Mouse (Mus musculus) erythroblast, embryonic 14.5 days (primary cell): ENCODE data around the gene Ghrl. TPM values are rescaled to one million over a fixed set of nuclear protein-coding genes. Genes with fewer than 3 reads are reported as not detected.
A peak's percentile ranks its signal among the peaks of the same experiment; 100 is the strongest.

Source experiments
- H3K27me3 ChIP-seq: 2 replicates; pipeline ENCODE4 v1.6.1; 2012; ENCODE audit warnings: inconsistent platforms; ENCODE audit not compliant: control insufficient read depth
- H3K36me3 ChIP-seq: 2 replicates; pipeline ENCODE4 v1.6.1; 2012; ENCODE audit warnings: mild to moderate bottlenecking, inconsistent platforms; ENCODE audit not compliant: control insufficient read depth
- H3K4me1 ChIP-seq: 2 replicates; pipeline ENCODE4 v1.6.1; 2012; ENCODE audit warnings: inconsistent platforms; ENCODE audit not compliant: control insufficient read depth
- H3K4me3 ChIP-seq: replicated peaks from 2 replicates; pipeline ENCODE3; 2012; ENCODE audit warnings: moderate library complexity, mild to moderate bottlenecking, inconsistent platforms
- H3K9me3 ChIP-seq: 2 replicates; pipeline ENCODE4 v1.6.1; 2012; ENCODE audit warnings: low read length, inconsistent platforms, mixed read lengths; ENCODE audit not compliant: control insufficient read depth
- GATA1 ChIP-seq: IDR thresholded peaks from 2 replicates; pipeline ENCODE4 v1.6.1; 2012; ENCODE audit warnings: low read length, inconsistent platforms, mixed read lengths
- TAL1 ChIP-seq: IDR thresholded peaks from 3 replicates; pipeline ENCODE4 v1.6.1; 2012; ENCODE audit warnings: low read length, inconsistent platforms, mixed read lengths
- polyA plus RNA-seq: library from polyadenylated mRNA; stranded (reverse); fragments of >175 nt; gene quantifications from 2 replicates; pipeline ENCODE4 v1.2.3, GENCODE M21; 2012

The Ghrl gene
- polyA plus RNA-seq, 1 experiment: not detected

- Histone ChIP-seq H3K9me3 (no peaks in the 10 kb centered on the region), H3K27me3 (no peaks in the 10 kb centered on the region), H3K36me3 (peaks cover 99% of the 10 kb centered on the region), H3K4me1 (no peaks in the 10 kb centered on the region; the same call in 1 of the 2 replicates), H3K4me3 (no peak overlapping the region)
- TF ChIP-seq GATA1 (no peak), TAL1 (no peak)
Measured at GRCm38 (mm10) chr6:113712718-113713117, 7.0 kb downstream of the Ghrl start.

GRCm38 (mm10) chr6:113697222-113698205 lies 22.2 kb downstream of the Ghrl start:
- H3K9me3 ChIP-seq: no peaks in the 10 kb centered on the region
- H3K36me3 ChIP-seq: peaks cover 78% of the 10 kb centered on the region
- H3K4me1 ChIP-seq: peaks cover 79% of the 10 kb centered on the region
- no peaks in the 10 kb centered on the region for H3K27me3 ChIP-seq
- H3K4me3 ChIP-seq: peak overlapping the region; percentile 73
- no peak for TF ChIP-seq GATA1
- TF ChIP-seq TAL1: no peak

- Histone ChIP-seq H3K36me3 (peaks cover 76% of the 10 kb centered on the region), H3K4me3 (peak within 1 kb of the TSS; percentile 73), H3K9me3 (no peaks in the 10 kb centered on the region), H3K4me1 (peaks cover 82% of the 10 kb centered on the region), H3K27me3 (no peaks in the 10 kb centered on the region)
- TF ChIP-seq TAL1: no peak
- no peak for TF ChIP-seq GATA1
Measured at GRCm38 (mm10) chr6:113696582-113697221, 23.0 kb downstream of the Ghrl start, which contains the start of gene Tatdn2. Gene Tatdn2 (plus strand): TSS chr6:113697050.

- H3K9me3 ChIP-seq: no peaks in the 10 kb centered on the region
- H3K36me3 ChIP-seq: peaks cover 73% of the 10 kb centered on the region
- H3K4me1 ChIP-seq: peaks cover 83% of the 10 kb centered on the region
- TF ChIP-seq GATA1: no peak
- TF ChIP-seq TAL1: no peak
- H3K4me3 ChIP-seq: peak overlapping the region; percentile 73
- H3K27me3 ChIP-seq: no peaks in the 10 kb centered on the region
Measured at GRCm38 (mm10) chr6:113695766-113696355, 23.8 kb downstream of the Ghrl start.

- peaks cover 84% of the 10 kb centered on the region for H3K4me1 ChIP-seq
Measured at GRCm38 (mm10) chr6:113695203-113695602, 24.5 kb downstream of the Ghrl start.

GRCm38 (mm10) chr6:113693377-113693776 lies 26.3 kb downstream of the Ghrl start:
- Histone ChIP-seq H3K4me3 (peak overlapping the region; percentile 71), H3K36me3 (peaks cover 59% of the 10 kb centered on the region), H3K4me1 (peaks cover 83% of the 10 kb centered on the region), H3K27me3 (no peaks in the 10 kb centered on the region), H3K9me3 (no peaks in the 10 kb centered on the region)
- no peak for TF ChIP-seq GATA1
- no peak for TF ChIP-seq TAL1

More at GRCm38 (mm10) chr6:113695203-113695602, 24.5 kb downstream of the Ghrl start:
- no peaks in the 10 kb centered on the region for H3K27me3 ChIP-seq
- peaks cover 68% of the 10 kb centered on the region for H3K36me3 ChIP-seq
- TF ChIP-seq GATA1 (no peak), TAL1 (no peak)
- H3K9me3 ChIP-seq: no peaks in the 10 kb centered on the region
- peak overlapping the region; percentile 73 for H3K4me3 ChIP-seq

GRCm38 (mm10) chr6:113692661-113693133 lies 27.0 kb downstream of the Ghrl start:
- peaks cover 83% of the 10 kb centered on the region for H3K4me1 ChIP-seq
- no peak for TF ChIP-seq TAL1
- no peak for TF ChIP-seq GATA1
- H3K4me3 ChIP-seq: peak overlapping the region; percentile 71
- peaks cover 63% of the 10 kb centered on the region for H3K36me3 ChIP-seq
- H3K27me3 ChIP-seq: no peaks in the 10 kb centered on the region
- no peaks in the 10 kb centered on the region for H3K9me3 ChIP-seq

- no peak for TF ChIP-seq GATA1
- TF ChIP-seq TAL1: no peak
- Histone ChIP-seq H3K27me3 (no peaks in the 10 kb centered on the region), H3K36me3 (peaks cover 75% of the 10 kb centered on the region), H3K4me3 (peak overlapping the region; percentile 71), H3K4me1 (peaks cover 85% of the 10 kb centered on the region), H3K9me3 (no peaks in the 10 kb centered on the region)
Measured at GRCm38 (mm10) chr6:113691084-113691462, 28.6 kb downstream of the Ghrl start.
